Mouse (Mus musculus) activated CD4-positive, CD25-positive, alpha-beta regulatory T cell, adult 9 weeks (primary cell): ENCODE results near the gene Enoph1. TPM values are rescaled to one million over a fixed set of nuclear protein-coding genes. Genes with fewer than 3 reads are reported as not detected.

Experiments
- polyA plus RNA-seq: library from polyadenylated mRNA; unstranded; fragments of 100-300 nt; shearing (Covaris generic); gene quantifications from one replicate; pipeline ENCODE4 v1.2.1, GENCODE M21; 2017

Enoph1 gene
- 34.7 TPM for polyA plus RNA-seq

GRCm38 (mm10) chr5:100039602-100040142 lies at the start of gene Enoph1, which contains the start of gene Hnrnpdl:
TSS of gene Enoph1 (plus strand) at chr5:100039985.
TSS of gene Hnrnpdl (minus strand) at chr5:100039664.

Other genes starting within 250 kb of the Enoph1 start
- not detected for gene Vamp9, start 133.7 kb upstream of the Enoph1 start, polyA plus RNA-seq
- gene Hnrnpd, start 61.0 kb upstream of the Enoph1 start, polyA plus RNA-seq = 15.4 TPM
- not detected for gene 4930524J08Rik, start 60.9 kb upstream of the Enoph1 start, polyA plus RNA-seq
- 115 TPM for gene Hnrnpdl, start 321 bp upstream of the Enoph1 start, polyA plus RNA-seq
- gene Tmem150c, start 119.8 kb downstream of the Enoph1 start, polyA plus RNA-seq = 0.24 TPM